Mouse (Mus musculus) adrenal gland, adult (tissue): ENCODE data around the gene Srpk2.
"Not testable (repeated sequence)": the region's sequence is repeated elsewhere in the genome, so short reads cannot be mapped to it uniquely, and the experiment has no call there.

Experiments
- DNase-seq, 2 experiments: peaks; one replicate each; pipeline ENCODE4 v3.0.0; 2022 to 2023; ENCODE audit warnings: low spot score in 1 of 2; ENCODE audit not compliant: inconsistent age in 2 of 2

The Srpk2 gene

GRCm38 (mm10) chr5:23508630-23509029, 175.8 kb downstream of the Srpk2 start:
- no peak for DNase-seq

GRCm38 (mm10) chr5:23507210-23507609, 177.2 kb downstream of the Srpk2 start:
- DNase-seq = no peak

- no peak for DNase-seq
These were observed 178.8 kb downstream of the Srpk2 start for GRCm38 (mm10) chr5:23505578-23505977.

- no peak for DNase-seq
These were observed 182.0 kb downstream of the Srpk2 start for GRCm38 (mm10) chr5:23502317-23502937.

GRCm38 (mm10) chr5:23501582-23502316, 182.7 kb downstream of the Srpk2 start:
- peak in 1 of 2 experiments; percentile 53 for DNase-seq

GRCm38 (mm10) chr5:23500715-23501114, 183.7 kb downstream of the Srpk2 start:
- DNase-seq = no peak

- no peak for DNase-seq
These were observed 185.2 kb downstream of the Srpk2 start for GRCm38 (mm10) chr5:23499257-23499656.

GRCm38 (mm10) chr5:23497920-23498319, 186.5 kb downstream of the Srpk2 start:
- no peak for DNase-seq

- DNase-seq = no peak
These were observed 187.5 kb downstream of the Srpk2 start for GRCm38 (mm10) chr5:23496933-23497332.

GRCm38 (mm10) chr5:23496396-23496795, 188.0 kb downstream of the Srpk2 start:
- DNase-seq = no peak

- no peak for DNase-seq
These were observed 193.6 kb downstream of the Srpk2 start for GRCm38 (mm10) chr5:23490797-23491196.

GRCm38 (mm10) chr5:23489231-23489630, 195.2 kb downstream of the Srpk2 start:
- no peak for DNase-seq

- DNase-seq = no peak
These were observed 200.6 kb downstream of the Srpk2 start for GRCm38 (mm10) chr5:23483811-23484210.

GRCm38 (mm10) chr5:23473098-23473873, 211.1 kb downstream of the Srpk2 start:
- DNase-seq = peak in 1 of 2 experiments; percentile 52

- DNase-seq = no peak
These were observed 217.9 kb downstream of the Srpk2 start for GRCm38 (mm10) chr5:23466546-23466945.

GRCm38 (mm10) chr5:23464743-23465142, 219.7 kb downstream of the Srpk2 start:
- no peak for DNase-seq

- DNase-seq = no peak
These were observed 220.2 kb downstream of the Srpk2 start for GRCm38 (mm10) chr5:23464247-23464646.

GRCm38 (mm10) chr5:23461688-23462087, 222.7 kb downstream of the Srpk2 start:
- peak; percentile 39 to 81 for DNase-seq

- not testable (repeated sequence) for DNase-seq
These were observed 230.9 kb downstream of the Srpk2 start for GRCm38 (mm10) chr5:23453561-23453960.
